Mouse (Mus musculus): ENCODE data around the gene Spef2. TPM values are rescaled to one million over a fixed set of nuclear protein-coding genes. Genes with fewer than 3 reads are reported as not detected.

Gene Spef2
- polyA plus RNA-seq, 1 experiment from 2014 or later, result 0.41 TPM

- H3K36me3 ChIP-seq, result no peaks in the 10 kb centered on the region
- H3K4me1 ChIP-seq, result no peaks in the 10 kb centered on the region
- H3K27ac ChIP-seq (replicated peaks), result no peak overlapping the region
- H3K4me3 ChIP-seq, result no peak overlapping the region
- no peak overlapping the region for H3K4me2 ChIP-seq
- ATAC-seq (ENCODE audit: extremely low read depth, insufficient number of reproducible peaks, low FRiP score, low TSS enrichment), result no peak
- H3K9me3 ChIP-seq, result no peaks in the 10 kb centered on the region
- H3K27me3 ChIP-seq (replicated peaks), result no peaks in the 10 kb centered on the region
- H3K9ac ChIP-seq, result no peak overlapping the region
- WGBS, result 57% methylated on average over 3 of the region's 3 CpGs
Observed at GRCm38 (mm10) chr15:9533356-9533902, 215.2 kb downstream of the Spef2 start.

DNA sequence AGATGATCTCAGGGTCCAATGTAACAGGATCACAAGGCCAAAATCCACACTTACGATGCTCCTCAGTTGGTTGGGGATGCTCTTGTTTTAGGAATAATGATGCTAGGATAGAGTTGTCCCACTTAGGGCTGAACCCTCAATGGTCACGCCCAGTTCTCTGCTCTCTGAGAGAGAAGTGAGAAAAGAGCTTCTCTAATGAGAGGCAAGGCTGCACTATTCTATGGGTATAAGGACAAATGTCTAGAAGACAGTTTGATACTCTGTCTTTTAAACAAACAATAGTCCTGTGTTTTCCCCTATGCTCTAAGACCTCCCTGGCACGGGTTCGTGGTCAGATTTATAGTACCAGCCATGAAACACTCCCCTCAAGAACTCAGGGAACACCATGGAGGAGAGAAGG lies 218.6 kb downstream of the Spef2 start, which contains the start of gene Il7r:
Il7r (minus strand) TSS at position 101 of the 400 bp plus-strand sequence.
- Histone ChIP-seq H3K9me3 (no peaks in the 10 kb centered on the region), H3K9ac (no peak within 1 kb of the TSS), H3K4me3 (no peak within 1 kb of the TSS), H3K4me2 (no peak within 1 kb of the TSS), H3K27ac (replicated peaks) (no peak within 1 kb of the TSS), H3K27me3 (replicated peaks) (no peaks in the 10 kb centered on the region), H3K36me3 (no peaks in the 10 kb centered on the region), H3K4me1 (no peaks in the 10 kb centered on the region)
- no peak for ATAC-seq (ENCODE audit: extremely low read depth, insufficient number of reproducible peaks, low FRiP score, low TSS enrichment)
- 75% methylated on average over 4 of the region's 4 CpGs for WGBS

DNA sequence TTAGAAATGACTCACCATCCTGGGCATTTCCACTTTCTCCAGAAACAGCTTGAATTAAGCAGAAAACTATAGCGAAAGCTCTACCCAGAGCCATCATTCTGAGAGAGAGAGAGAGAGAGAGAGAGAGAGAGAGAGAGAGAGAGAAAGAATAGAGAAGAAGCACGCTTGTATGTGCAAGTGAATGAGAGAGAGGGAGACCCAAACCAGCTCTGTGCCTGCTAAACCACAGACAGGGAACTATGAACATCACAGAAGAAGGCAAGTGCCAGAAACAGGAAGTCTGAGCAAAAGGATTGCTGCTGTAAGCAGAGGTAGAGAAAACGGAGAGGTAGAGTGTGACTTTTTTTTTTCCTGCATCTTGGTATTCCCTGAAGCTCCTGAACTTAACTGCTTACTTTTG lies 219.0 kb downstream of the Spef2 start:
- 64% methylated on average over 3 of the region's 3 CpGs for WGBS
- Histone ChIP-seq H3K36me3 (no peaks in the 10 kb centered on the region), H3K27me3 (replicated peaks) (no peaks in the 10 kb centered on the region), H3K4me1 (peaks cover 4% of the 10 kb centered on the region), H3K4me2 (no peak overlapping the region), H3K9me3 (no peaks in the 10 kb centered on the region), H3K27ac (replicated peaks) (no peak overlapping the region), H3K9ac (no peak overlapping the region), H3K4me3 (no peak overlapping the region)
- no peak for ATAC-seq (ENCODE audit: extremely low read depth, insufficient number of reproducible peaks, low FRiP score, low TSS enrichment)

Other genes starting within 250 kb of the Spef2 start
- gene Il7r, start 218.7 kb downstream of the Spef2 start, polyA plus RNA-seq (2015; fragmentation: Nextera tagmentation; extraction: Ambion mirVana), result 0.04 and 0.31 TPM in 2 replicates